Mouse (Mus musculus) hindbrain, postnatal 0 days (tissue): ENCODE data around the gene As3mt. TPM values are rescaled to one million over a fixed set of nuclear protein-coding genes. Genes with fewer than 3 reads are reported as not detected.

ENCODE experiments used
- ATAC-seq: fragments of 200-750 bp; cut with Nextera tagmentation; 2 replicates; pipeline ENCODE4 v1.8.0; 2017; ENCODE audit warnings: mild to moderate bottlenecking, moderate TSS enrichment, moderate library complexity
- DNase-seq: peaks from one replicate; pipeline ENCODE4 v3.0.0-alpha.2; 2015; ENCODE audit warnings: low spot score
- H3K27ac ChIP-seq: fragments of 300-500 bp; sonication (generic); 2 replicates; pipeline ENCODE4 v1.5.1; 2014; ENCODE audit warnings: mild to moderate bottlenecking
- H3K27me3 ChIP-seq: fragments of 300-500 bp; sonication (generic); 2 replicates; pipeline ENCODE4 v1.6.1; 2014; ENCODE audit warnings: low read length, mixed read lengths; ENCODE audit not compliant: insufficient read depth
- H3K36me3 ChIP-seq: fragments of 300-500 bp; sonication (generic); 2 replicates; pipeline ENCODE4 v1.6.1; 2014; ENCODE audit warnings: low read length, mixed read lengths; ENCODE audit not compliant: insufficient read depth
- H3K4me1 ChIP-seq: fragments of 300-500 bp; sonication (generic); 2 replicates; pipeline ENCODE4 v1.6.1; 2014; ENCODE audit warnings: antibody characterized with exemption, low read length, mixed read lengths; ENCODE audit not compliant: insufficient read depth
- H3K4me2 ChIP-seq: fragments of 300-500 bp; sonication (generic); 2 replicates; pipeline ENCODE4 v1.6.1; 2014; ENCODE audit warnings: low read depth, mild to moderate bottlenecking, low read length, moderate library complexity, mixed read lengths
- H3K4me3 ChIP-seq: fragments of 300-500 bp; sonication (generic); 2 replicates; pipeline ENCODE4 v1.5.1; 2014; ENCODE audit warnings: low read length
- H3K9ac ChIP-seq: fragments of 300-500 bp; sonication (generic); replicated peaks from 2 replicates; pipeline ENCODE4 v1.6.1; 2014; ENCODE audit warnings: mild to moderate bottlenecking, low read length, moderate library complexity, mixed read lengths
- H3K9me3 ChIP-seq: fragments of 300-500 bp; sonication (generic); 2 replicates; pipeline ENCODE4 v1.6.1; 2016; ENCODE audit warnings: low read length, mixed read lengths
- CTCF ChIP-seq: IDR thresholded peaks from 2 replicates; pipeline ENCODE4 v1.5.1; 2016; ENCODE audit warnings: antibody characterized with exemption, control low read depth, low read depth
- WGBS: fragments of 180-500 bp; shearing (Covaris S2); extraction: QIAGEN DNeasy Blood & Tissue Kit; methylation state at CpG from one replicate; pipeline ENCODE4 v1.1.7; 2014; 5-methylcytosine and 5-hydroxymethylcytosine counted together
- polyA plus RNA-seq: library from polyadenylated mRNA; unstranded; fragments of >200 nt; fragmentation: Nextera tagmentation; extraction: Ambion mirVana; gene quantifications from 2 replicates; pipeline ENCODE4 v1.2.1, GENCODE M21; 2015
- total RNA-seq: library from RNA; depleted of rRNA; stranded (reverse); fragments of >200 nt; gene quantifications from 2 replicates; pipeline ENCODE4 v1.2.3, GENCODE M21; 2014

As3mt gene
- total and polyA plus RNA-seq, 2 experiments from 2014 or later, result 19.0 to 32.9 TPM

- H3K27me3 ChIP-seq, result no peaks in the 10 kb centered on the region
- no peaks in the 10 kb centered on the region for H3K36me3 ChIP-seq
- DNase-seq, result no peak
- TF ChIP-seq CTCF, result no peak
- ATAC-seq, result no peak
- no peak overlapping the region for H3K9ac ChIP-seq
- no peaks in the 10 kb centered on the region for H3K4me1 ChIP-seq
- H3K27ac ChIP-seq, result no peak overlapping the region
- 53% methylated on average over 11 of the region's 11 CpGs for WGBS
- no peak overlapping the region for H3K4me2 ChIP-seq
- H3K9me3 ChIP-seq, result no peaks in the 10 kb centered on the region
- no peak overlapping the region for H3K4me3 ChIP-seq
Observed at GRCm38 (mm10) chr19:46667300-46667699, 40.0 kb upstream of the As3mt start.

GRCm38 (mm10) chr19:46668263-46668662 is 39.0 kb upstream of the As3mt start:
- H3K4me3 ChIP-seq, result no peak overlapping the region
- H3K9me3 ChIP-seq, result no peaks in the 10 kb centered on the region
- H3K36me3 ChIP-seq, result no peaks in the 10 kb centered on the region
- H3K4me2 ChIP-seq, result no peak overlapping the region
- 89% methylated on average over 10 of the region's 10 CpGs for WGBS
- no peak for TF ChIP-seq CTCF
- H3K27ac ChIP-seq, result no peak overlapping the region
- no peaks in the 10 kb centered on the region for H3K4me1 ChIP-seq
- H3K9ac ChIP-seq, result no peak overlapping the region
- ATAC-seq, result no peak
- no peaks in the 10 kb centered on the region for H3K27me3 ChIP-seq
- DNase-seq, result no peak

DNA sequence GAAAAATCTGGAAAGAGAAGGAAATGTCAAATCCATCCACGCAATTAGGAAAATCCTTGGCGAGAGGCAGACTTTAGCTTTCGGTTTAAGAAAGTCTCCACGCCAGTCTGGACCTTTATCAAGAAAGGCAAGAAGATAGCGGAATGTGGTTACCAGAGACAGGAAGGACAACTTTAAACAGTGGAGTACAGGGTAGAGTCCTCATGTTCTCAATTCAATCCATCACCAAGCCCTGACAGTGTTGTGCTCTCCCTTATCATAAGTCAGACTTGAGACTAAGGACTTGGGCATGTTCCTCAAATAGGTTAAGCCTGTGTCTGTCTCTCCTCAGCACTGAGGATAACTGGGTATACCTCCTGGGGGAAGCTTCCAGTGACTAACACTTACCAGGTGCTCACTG is 37.5 kb upstream of the As3mt start:
- DNase-seq (no peak), ATAC-seq (no peak)
- H3K27me3 ChIP-seq, result no peaks in the 10 kb centered on the region
- no peak for TF ChIP-seq CTCF
- H3K4me1 ChIP-seq, result no peaks in the 10 kb centered on the region
- no peaks in the 10 kb centered on the region for H3K9me3 ChIP-seq
- H3K27ac ChIP-seq, result no peak overlapping the region
- no peaks in the 10 kb centered on the region for H3K36me3 ChIP-seq
- no peak overlapping the region for H3K9ac ChIP-seq
- WGBS, result 85% methylated on average over 5 of the region's 5 CpGs
- no peak overlapping the region for H3K4me2 ChIP-seq
- no peak overlapping the region for H3K4me3 ChIP-seq

DNA sequence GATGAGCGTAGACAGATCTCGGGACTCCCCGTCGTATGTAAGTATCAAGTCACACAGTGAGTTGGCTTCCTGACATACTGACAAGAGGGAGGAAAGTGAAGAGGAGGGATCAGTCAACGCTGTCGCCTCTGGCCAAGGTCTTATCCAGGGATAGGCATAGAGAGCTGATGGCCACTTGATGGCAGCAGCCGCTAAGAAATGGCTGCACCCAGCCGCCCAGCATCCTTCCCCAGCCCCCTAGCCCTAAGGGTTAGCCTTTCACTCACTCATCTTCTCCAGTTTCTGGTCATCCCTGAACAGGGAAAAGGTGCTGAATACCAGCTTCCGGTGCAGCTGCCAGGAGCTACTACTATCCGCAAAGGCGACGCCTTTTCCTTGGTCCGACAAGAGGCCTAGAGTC is 36.6 kb upstream of the As3mt start:
- ATAC-seq, result peak; percentile 89

GRCm38 (mm10) chr19:46672766-46673418 is 34.4 kb upstream of the As3mt start, which contains the start of gene Cyp17a1:
Cyp17a1 (minus strand) TSS chr19:46673172.
- Histone ChIP-seq H3K4me2 (no peak within 1 kb of the TSS), H3K27me3 (no peaks in the 10 kb centered on the region), H3K9me3 (no peaks in the 10 kb centered on the region), H3K27ac (no peak within 1 kb of the TSS), H3K9ac (no peak within 1 kb of the TSS), H3K4me3 (no peak within 1 kb of the TSS), H3K4me1 (no peaks in the 10 kb centered on the region), H3K36me3 (no peaks in the 10 kb centered on the region)
- DNase-seq (no peak), ATAC-seq (no peak)
- 72% methylated on average over 5 of the region's 5 CpGs for WGBS
- no peak for TF ChIP-seq CTCF

More for the DNA sequence above, 36.6 kb upstream of the As3mt start:
- Histone ChIP-seq H3K27ac (no peak overlapping the region), H3K9ac (no peak overlapping the region), H3K27me3 (no peaks in the 10 kb centered on the region), H3K4me3 (no peak overlapping the region), H3K9me3 (no peaks in the 10 kb centered on the region), H3K4me1 (no peaks in the 10 kb centered on the region), H3K4me2 (no peak overlapping the region), H3K36me3 (no peaks in the 10 kb centered on the region)
- peak; percentile 93 for TF ChIP-seq CTCF
- peak; percentile 80 for DNase-seq
- whole genome bisulfite sequencing, result 27% methylated on average over 13 of the region's 13 CpGs

DNA sequence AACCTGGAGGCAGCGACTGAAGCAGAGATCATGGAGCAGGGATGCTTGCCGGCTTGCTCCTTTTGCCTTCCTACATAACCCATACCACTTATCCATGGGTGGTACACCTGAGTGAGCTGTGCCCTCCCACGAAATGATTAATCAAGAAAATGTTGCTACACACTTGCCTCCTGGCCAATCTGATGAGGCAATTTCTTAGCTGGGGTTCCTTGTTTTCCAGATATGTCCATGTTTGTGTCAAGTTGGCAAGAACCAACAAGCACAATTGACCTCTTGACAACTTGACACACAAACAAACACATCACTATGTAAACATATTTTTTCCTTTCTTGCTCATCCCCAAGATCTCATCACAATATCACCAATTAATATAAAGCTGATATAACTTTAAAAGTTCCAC is 31.6 kb upstream of the As3mt start:
- Histone ChIP-seq H3K36me3 (no peaks in the 10 kb centered on the region), H3K4me3 (no peak overlapping the region), H3K9ac (no peak overlapping the region), H3K27ac (no peak overlapping the region), H3K9me3 (no peaks in the 10 kb centered on the region), H3K4me2 (no peak overlapping the region), H3K4me1 (no peaks in the 10 kb centered on the region), H3K27me3 (no peaks in the 10 kb centered on the region)
- 76% methylated on average over 3 of the region's 3 CpGs for WGBS
- ATAC-seq, result no peak
- no peak for TF ChIP-seq CTCF
- no peak for DNase-seq

GRCm38 (mm10) chr19:46679720-46680383 is 27.4 kb upstream of the As3mt start:
- Histone ChIP-seq H3K27me3 (no peaks in the 10 kb centered on the region), H3K4me2 (no peak overlapping the region), H3K4me1 (no peaks in the 10 kb centered on the region), H3K36me3 (no peaks in the 10 kb centered on the region), H3K27ac (no peak overlapping the region), H3K9ac (no peak overlapping the region), H3K9me3 (no peaks in the 10 kb centered on the region), H3K4me3 (no peak overlapping the region)
- no peak for TF ChIP-seq CTCF
- 74% methylated on average over 12 of the region's 12 CpGs for WGBS
- ATAC-seq (no peak), DNase-seq (no peak)
